Mouse (Mus musculus): Measurements from ENCODE around the gene Gps2.

DNA sequence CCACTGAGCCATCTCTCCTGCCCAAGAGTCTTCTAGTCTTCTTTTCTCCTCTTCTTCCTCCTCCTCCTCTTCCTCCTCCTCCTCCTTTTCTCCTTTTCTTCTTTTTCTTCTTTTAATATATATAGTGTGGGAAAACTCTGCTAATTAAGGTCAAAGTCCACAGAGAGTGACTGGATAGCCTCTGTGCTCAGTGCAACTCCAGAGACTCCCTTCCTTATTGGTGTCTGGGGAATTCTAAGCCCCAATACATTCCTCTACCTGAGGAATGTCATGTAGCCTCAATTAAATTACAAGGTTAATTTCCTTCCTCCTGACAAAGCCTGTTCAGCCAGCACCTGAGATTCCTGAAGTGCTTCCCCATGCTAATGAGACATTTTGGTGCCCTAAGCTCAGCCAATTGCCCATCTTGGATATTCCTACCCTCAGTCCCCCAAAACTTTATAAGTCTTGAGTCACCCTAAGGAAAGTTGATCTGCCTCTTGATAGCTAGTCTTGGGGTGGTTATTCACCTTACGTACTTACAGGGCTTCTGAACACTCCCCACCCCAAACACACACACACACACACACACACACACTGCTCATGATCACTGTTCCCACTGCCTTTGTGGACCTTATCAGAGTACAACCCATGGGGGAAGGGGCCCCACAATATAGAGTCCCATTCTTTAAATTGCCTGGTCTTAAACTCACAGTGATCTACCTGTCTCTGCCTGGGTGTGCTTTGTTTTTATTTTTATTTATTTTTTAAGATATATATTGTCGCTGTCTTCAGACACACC is 43.2 kb upstream of the Gps2 start:
- TF ChIP-seq CTCF (IDR thresholded peaks at IDR 0.05; ENCODE audit: control insufficient read depth, insufficient read depth, insufficient read length) = no peak
- TF ChIP-seq FOSL1 (IDR thresholded peaks at IDR 0.05; ENCODE audit: insufficient read depth, low read length, poor library complexity, severe bottlenecking) = no peak
- TF ChIP-seq MAX (IDR thresholded peaks at IDR 0.05) = no peak
- TF ChIP-seq MYOG (IDR thresholded peaks at IDR 0.05; ENCODE audit: control insufficient read depth, extremely low read depth, insufficient read length) = no peak
- no peak for TF ChIP-seq MYOD1 (IDR thresholded peaks at IDR 0.05; ENCODE audit: control insufficient read depth, insufficient read length, low read depth)
- no peak for TF ChIP-seq USF1 (IDR thresholded peaks at IDR 0.05; ENCODE audit: low read depth)
